Mouse (Mus musculus): ENCODE measurements around the gene Nlrp1b.

DNA sequence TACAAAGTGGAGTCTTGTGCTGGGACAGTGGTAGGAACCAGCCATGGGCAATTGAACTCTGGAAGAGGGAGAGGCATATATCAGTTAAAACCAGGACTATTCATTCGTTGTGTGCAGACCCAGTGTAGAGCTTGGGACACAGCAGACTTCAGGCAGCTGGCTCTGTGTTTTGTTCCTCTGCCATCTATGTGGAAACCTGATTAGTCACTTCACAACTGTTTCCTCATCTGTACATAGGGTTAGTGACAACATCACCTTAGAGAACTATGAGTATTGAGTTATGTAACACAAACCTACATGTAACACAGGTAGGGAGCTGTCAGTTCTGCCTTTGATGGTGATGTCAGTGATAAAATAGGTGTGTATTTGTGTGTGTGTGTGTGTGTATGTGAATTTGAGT is 66.4 kb downstream of the Nlrp1b start:
- TF ChIP-seq CTCF (IDR thresholded peaks at IDR 0.05; ENCODE audit: low read depth) (no peak), EP300 (IDR thresholded peaks at IDR 0.05; ENCODE audit: low read depth) (no peak)

Data from heart, postnatal 0 days (tissue).